In the genomic region with DNA sequence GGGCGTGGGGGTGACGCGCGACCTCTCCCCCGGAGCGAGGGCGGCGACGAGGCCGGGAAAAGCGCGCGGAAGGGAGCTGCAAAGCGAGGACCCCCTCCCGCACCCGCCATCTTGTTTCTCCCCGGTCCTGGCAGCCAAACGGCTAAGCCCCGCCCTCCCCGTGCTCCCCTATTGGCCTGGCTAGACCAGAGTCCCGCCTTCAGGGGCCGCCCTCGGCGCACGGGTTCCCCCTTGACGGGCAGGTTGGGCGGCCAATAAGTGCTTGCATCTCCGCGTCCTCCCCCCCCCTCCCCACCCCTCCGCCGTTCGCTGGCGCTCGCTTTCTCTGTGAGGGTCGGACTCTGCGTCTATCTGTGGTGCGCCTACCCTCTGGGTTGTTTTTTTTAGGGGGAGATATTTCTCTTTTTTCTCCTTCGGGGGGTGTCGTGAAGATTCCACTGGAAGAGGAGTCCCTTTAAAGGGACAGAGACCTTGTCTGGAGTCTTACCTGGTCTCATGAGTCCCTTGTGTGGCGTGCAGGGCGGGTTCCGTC, we compare ENCODE assay signal across 8 mouse cellular contexts. TPM values are rescaled to one million over a fixed set of nuclear protein-coding genes. Genes with fewer than 3 reads are reported as not detected.
A peak's percentile ranks its signal among the peaks of the same experiment; 100 is the strongest.
DNase-seq lines count a peak whose midpoint lies in the region; ATAC-seq and TF ChIP-seq lines count a peak whose summit lies in the region.

No protein-coding gene starts in this region.

- no peak for TF ChIP-seq CTCF in ES-Bruce4 (IDR thresholded peaks at IDR 0.05; ENCODE audit: low read depth, low read length)
- no peak; the same call in 1 of the 2 replicates for TF ChIP-seq CTCF in heart, postnatal 0 days (IDR thresholded peaks at IDR 0.05; ENCODE audit: low read depth)

- H3K4me3 ChIP-seq in ES-Bruce4 (ENCODE audit: low read depth, low read length): peak overlapping the region; percentile 85
- peak overlapping the region; percentile 92 for H3K4me3 ChIP-seq in forebrain, embryonic 12.5 days (replicated peaks)
- H3K4me3 ChIP-seq in heart, postnatal 0 days (ENCODE audit: low read depth, low read length): peak overlapping the region; percentile 95
- H3K4me3 ChIP-seq in liver, embryonic 15.5 days (replicated peaks): peak overlapping the region; percentile 87
- peak overlapping the region; percentile 96 for H3K4me3 ChIP-seq in neural tube, embryonic 11.5 days (ENCODE audit: low read depth, low read length)
- peak overlapping the region; percentile 75 for H3K4me3 ChIP-seq in stomach, embryonic 16.5 days (replicated peaks; ENCODE audit: low read length)

- no peak overlapping the region; the same call in 1 of the 2 replicates for H3K27ac ChIP-seq in ES-Bruce4 (ENCODE audit: insufficient read depth, low read length)
- peak overlapping the region; percentile 99 for H3K27ac ChIP-seq in forebrain, embryonic 12.5 days
- H3K27ac ChIP-seq in heart, postnatal 0 days (ENCODE audit: low read depth): peak overlapping the region; percentile 99
- H3K27ac ChIP-seq in liver, embryonic 15.5 days (replicated peaks): peak overlapping the region; percentile 98
- H3K27ac ChIP-seq in neural tube, embryonic 11.5 days (ENCODE audit: low read depth, low read length): peak overlapping the region; percentile 99
- H3K27ac ChIP-seq in stomach, embryonic 16.5 days (ENCODE audit: low read length): peak overlapping the region; percentile 96

- peaks cover 13% of the 10 kb centered on the region for H3K36me3 ChIP-seq in ES-Bruce4 (ENCODE audit: control insufficient read depth, insufficient read depth, low read length, poor library complexity, severe bottlenecking)
- peaks cover 10% of the 10 kb centered on the region for H3K36me3 ChIP-seq in forebrain, embryonic 12.5 days (replicated peaks)
- peaks cover 10% of the 10 kb centered on the region for H3K36me3 ChIP-seq in heart, postnatal 0 days (replicated peaks; ENCODE audit: control insufficient read depth, insufficient read depth, low read length)
- H3K36me3 ChIP-seq in liver, embryonic 15.5 days (replicated peaks): peaks cover 33% of the 10 kb centered on the region
- H3K36me3 ChIP-seq in neural tube, embryonic 11.5 days (ENCODE audit: control insufficient read depth, insufficient read depth, low read length): peaks cover 4% of the 10 kb centered on the region
- H3K36me3 ChIP-seq in stomach, embryonic 16.5 days (ENCODE audit: control insufficient read depth, insufficient read depth, low read length): peaks cover 8% of the 10 kb centered on the region; the same call in 1 of the 2 replicates

- H3K27me3 ChIP-seq in ES-Bruce4 (ENCODE audit: control insufficient read depth, insufficient read depth, low read length, poor library complexity, severe bottlenecking): no peaks in the 10 kb centered on the region
- no peaks in the 10 kb centered on the region for H3K27me3 ChIP-seq in forebrain, embryonic 12.5 days
- H3K27me3 ChIP-seq in heart, postnatal 0 days (ENCODE audit: control insufficient read depth, insufficient read depth, low read length): no peaks in the 10 kb centered on the region
- 0 out of 2 replicates have a peak, but pooled peaks cover 6% of the 10 kb centered on the region for H3K27me3 ChIP-seq in liver, embryonic 15.5 days
- H3K27me3 ChIP-seq in neural tube, embryonic 11.5 days (ENCODE audit: control insufficient read depth, insufficient read depth, low read length): no peaks in the 10 kb centered on the region
- H3K27me3 ChIP-seq in stomach, embryonic 16.5 days (ENCODE audit: control insufficient read depth, insufficient read depth, low read length): no peaks in the 10 kb centered on the region

- WGBS in forebrain, embryonic 12.5 days: 1% methylated on average over 37 of the region's 42 CpGs
- WGBS in heart, postnatal 0 days: under 1% methylated on average over 32 of the region's 42 CpGs
- WGBS in liver, embryonic 15.5 days (ENCODE audit: insufficient replicate concordance): under 1% methylated on average over 41 of the region's 42 CpGs
- WGBS in neural tube, embryonic 11.5 days: under 1% methylated on average over 27 of the region's 42 CpGs
- WGBS in stomach, embryonic 16.5 days: under 1% methylated on average over 42 of the region's 42 CpGs

- H3K4me2 ChIP-seq in forebrain, embryonic 12.5 days: peak overlapping the region; percentile 98
- H3K4me2 ChIP-seq in heart, postnatal 0 days (ENCODE audit: low read depth, low read length): peak overlapping the region; percentile 97
- peak overlapping the region; percentile 96 for H3K4me2 ChIP-seq in liver, embryonic 15.5 days
- H3K4me2 ChIP-seq in neural tube, embryonic 11.5 days (ENCODE audit: low read depth): peak overlapping the region; percentile 72
- H3K4me2 ChIP-seq in stomach, embryonic 16.5 days (ENCODE audit: low read depth, low read length): peak overlapping the region; percentile 87

- TF ChIP-seq EP300 in ES-Bruce4 (IDR thresholded peaks at IDR 0.05; ENCODE audit: insufficient read depth, low read depth, low read length): no peak
- TF ChIP-seq EP300 in heart, postnatal 0 days (IDR thresholded peaks at IDR 0.05; ENCODE audit: low read depth): no peak

- H3K9ac ChIP-seq in ES-Bruce4 (ENCODE audit: low read depth, poor library complexity, severe bottlenecking): peak overlapping the region; percentile 100
- H3K9ac ChIP-seq in forebrain, embryonic 12.5 days: peak overlapping the region; percentile 100
- peak overlapping the region; percentile 100 for H3K9ac ChIP-seq in heart, postnatal 0 days (replicated peaks; ENCODE audit: low read depth, low read length)
- H3K9ac ChIP-seq in liver, embryonic 15.5 days: peak overlapping the region; percentile 99
- H3K9ac ChIP-seq in neural tube, embryonic 11.5 days (ENCODE audit: low read length): peak overlapping the region; percentile 99
- H3K9ac ChIP-seq in stomach, embryonic 16.5 days (ENCODE audit: low read length): peak overlapping the region; percentile 99

- TF ChIP-seq POLR2A in ES-Bruce4 (IDR thresholded peaks at IDR 0.05; ENCODE audit: insufficient read depth, low read length): peak; percentile 57

- DNase-seq in c-Kit-positive CD71-positive TER-119-positive erythroid progenitor cells, embryonic 14.5 days (ENCODE audit: low spot score): peak; percentile 99
- DNase-seq in heart, postnatal 0 days (ENCODE audit: low spot score): peak; percentile 97
- peak; percentile 99 to 100 for DNase-seq in kidney, postnatal 36 days
- DNase-seq in neural tube, embryonic 11.5 days (ENCODE audit: low spot score): peak; percentile 99

- ATAC-seq in forebrain, embryonic 12.5 days (ENCODE audit: low FRiP score): peak; percentile 98
- ATAC-seq in heart, postnatal 0 days (ENCODE audit: insufficient read depth, low read depth): peak; percentile 98
- ATAC-seq in liver, embryonic 15.5 days (ENCODE audit: insufficient read depth): peak; percentile 90
- ATAC-seq in neural tube, embryonic 11.5 days (ENCODE audit: insufficient read depth, low FRiP score, low TSS enrichment): peak; percentile 98
- ATAC-seq in stomach, embryonic 16.5 days (ENCODE audit: insufficient read depth, low FRiP score): peak; percentile 98

- H3K9me3 ChIP-seq in ES-Bruce4 (replicated peaks; ENCODE audit: control insufficient read depth, insufficient read depth, low read length, poor library complexity, severe bottlenecking): no peaks in the 10 kb centered on the region
- H3K9me3 ChIP-seq in forebrain, embryonic 12.5 days: no peaks in the 10 kb centered on the region
- no peaks in the 10 kb centered on the region for H3K9me3 ChIP-seq in heart, postnatal 0 days (replicated peaks; ENCODE audit: control insufficient read depth, low read length)
- H3K9me3 ChIP-seq in liver, embryonic 15.5 days (replicated peaks): no peaks in the 10 kb centered on the region
- H3K9me3 ChIP-seq in neural tube, embryonic 11.5 days (ENCODE audit: control insufficient read depth, low read length): no peaks in the 10 kb centered on the region
- no peaks in the 10 kb centered on the region for H3K9me3 ChIP-seq in stomach, embryonic 16.5 days (replicated peaks; ENCODE audit: control insufficient read depth, low read length)

- H3K4me1 ChIP-seq in ES-Bruce4 (ENCODE audit: control insufficient read depth, insufficient read depth, low read length): peaks cover 2% of the 10 kb centered on the region
- peaks cover 29% of the 10 kb centered on the region for H3K4me1 ChIP-seq in forebrain, embryonic 12.5 days
- peaks cover 18% of the 10 kb centered on the region for H3K4me1 ChIP-seq in heart, postnatal 0 days (ENCODE audit: control insufficient read depth, insufficient read depth)
- peaks cover 67% of the 10 kb centered on the region for H3K4me1 ChIP-seq in liver, embryonic 15.5 days (replicated peaks)
- H3K4me1 ChIP-seq in neural tube, embryonic 11.5 days (ENCODE audit: control insufficient read depth, insufficient read depth, low read length): peaks cover 2% of the 10 kb centered on the region; the same call in 1 of the 2 replicates
- peaks cover 21% of the 10 kb centered on the region for H3K4me1 ChIP-seq in stomach, embryonic 16.5 days (ENCODE audit: control insufficient read depth, insufficient read depth, low read length)

RNA-seq across cellular contexts. Expression of a gene that starts 0.7 kb away (rescaled TPM):
- 89.8 and 92.9 TPM in 2 replicates for polyA plus RNA-seq in ES-Bruce4 (2011; ENCODE audit: insufficient read depth, insufficient read length, low read depth, missing spikeins)
- polyA plus RNA-seq in forebrain, embryonic 12.5 days (2016; fragmentation: Nextera tagmentation; extraction: Ambion mirVana): 14.4 and 16.2 TPM in 2 replicates
- 4.6 and 27.8 TPM in 2 replicates for total RNA-seq in heart, postnatal 0 days (2014; rRNA removed; ENCODE audit: low replicate concordance)
- polyA plus RNA-seq in heart, postnatal 0 days (2015; fragmentation: Nextera tagmentation; extraction: Ambion mirVana): 2.7 and 3.4 TPM in 2 replicates
- polyA plus RNA-seq in liver, embryonic 15.5 days (2015; fragmentation: Nextera tagmentation; extraction: Ambion mirVana): 74.7 and 78.4 TPM in 2 replicates
- polyA plus RNA-seq in neural tube, embryonic 11.5 days (2014; fragmentation: Nextera tagmentation; extraction: Ambion mirVana): 9.0 and 9.3 TPM in 2 replicates
- 8.2 and 10.5 TPM in 2 replicates for polyA plus RNA-seq in stomach, embryonic 16.5 days (2015; fragmentation: Nextera tagmentation; extraction: Ambion mirVana)

RNA-seq across cellular contexts. Expression of a gene that starts 32.4 kb away (rescaled TPM):
- 49.0 and 50.7 TPM in 2 replicates for polyA plus RNA-seq in ES-Bruce4 (2011; ENCODE audit: insufficient read depth, insufficient read length, low read depth, missing spikeins)
- 2.5 and 5.3 TPM in 2 replicates for polyA plus RNA-seq in forebrain, embryonic 12.5 days (2016; fragmentation: Nextera tagmentation; extraction: Ambion mirVana)
- 0.65 and 3.8 TPM in 2 replicates for total RNA-seq in heart, postnatal 0 days (2014; rRNA removed; ENCODE audit: low replicate concordance)
- polyA plus RNA-seq in heart, postnatal 0 days (2015; fragmentation: Nextera tagmentation; extraction: Ambion mirVana): 0.78 and 1.1 TPM in 2 replicates
- 7.3 and 8.9 TPM in 2 replicates for polyA plus RNA-seq in liver, embryonic 15.5 days (2015; fragmentation: Nextera tagmentation; extraction: Ambion mirVana)
- polyA plus RNA-seq in neural tube, embryonic 11.5 days (2014; fragmentation: Nextera tagmentation; extraction: Ambion mirVana): 1.8 and 2.7 TPM in 2 replicates
- 116 and 128 TPM in 2 replicates for polyA plus RNA-seq in stomach, embryonic 16.5 days (2015; fragmentation: Nextera tagmentation; extraction: Ambion mirVana)

RNA-seq across cellular contexts. Expression of a gene that starts 56.7 kb away (rescaled TPM):
- polyA plus RNA-seq in ES-Bruce4 (2011; ENCODE audit: insufficient read depth, insufficient read length, low read depth, missing spikeins): 0.15 TPM in 1 of 2 replicates, not detected in the other
- polyA plus RNA-seq in forebrain, embryonic 12.5 days (2016; fragmentation: Nextera tagmentation; extraction: Ambion mirVana): not detected in 2 replicates
- total RNA-seq in heart, postnatal 0 days (2014; rRNA removed; ENCODE audit: low replicate concordance): not detected in 2 replicates
- polyA plus RNA-seq in heart, postnatal 0 days (2015; fragmentation: Nextera tagmentation; extraction: Ambion mirVana): 0.03 and 0.04 TPM in 2 replicates
- polyA plus RNA-seq in liver, embryonic 15.5 days (2015; fragmentation: Nextera tagmentation; extraction: Ambion mirVana): 0.06 and 0.13 TPM in 2 replicates
- not detected in 2 replicates for polyA plus RNA-seq in neural tube, embryonic 11.5 days (2014; fragmentation: Nextera tagmentation; extraction: Ambion mirVana)
- polyA plus RNA-seq in stomach, embryonic 16.5 days (2015; fragmentation: Nextera tagmentation; extraction: Ambion mirVana): 1.2 and 3.0 TPM in 2 replicates
